ENCODE assay signal across 18 mouse cellular contexts in the genomic region with DNA sequence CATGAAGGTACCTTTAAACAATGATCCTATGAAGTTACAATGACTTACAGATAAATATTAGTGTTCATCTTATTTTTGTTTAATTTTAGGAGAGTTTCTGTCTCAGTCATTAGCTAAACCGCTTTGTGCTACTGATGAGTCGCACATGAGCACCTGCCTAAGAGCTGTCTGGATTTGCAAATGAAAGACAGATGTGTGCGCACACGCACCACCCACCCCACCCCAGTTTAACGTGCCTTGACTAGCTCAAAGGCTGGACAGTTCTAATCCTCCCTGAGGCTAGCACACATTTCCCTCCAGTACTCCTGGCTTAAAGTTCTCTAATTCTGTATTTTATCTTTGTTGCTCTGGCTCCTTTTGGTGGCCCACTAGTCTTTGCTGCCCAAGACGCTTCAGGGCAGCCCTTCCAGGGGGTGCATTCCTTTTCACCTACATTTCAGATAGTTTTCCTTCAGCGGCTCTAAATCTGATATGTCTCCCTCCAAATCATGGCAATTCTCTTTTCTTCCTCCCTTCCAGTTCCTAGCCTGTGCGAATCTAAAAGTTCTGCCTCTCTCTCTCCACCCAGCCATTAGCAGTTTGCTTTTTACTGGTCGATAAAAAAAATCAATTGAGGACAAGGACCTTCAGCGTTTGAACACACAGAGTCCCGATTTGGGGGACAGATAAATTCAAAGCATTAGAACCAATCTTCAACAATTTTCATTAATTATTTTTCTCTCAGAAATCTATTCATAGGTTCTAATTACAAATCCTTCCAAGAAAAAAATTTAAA. TPM values are rescaled to one million over a fixed set of nuclear protein-coding genes. Genes with fewer than 3 reads are reported as not detected.
DNase-seq lines count a peak whose midpoint lies in the region; ATAC-seq and TF ChIP-seq lines count a peak whose summit lies in the region.
"Had no signal": no experiment of that assay in that cellular context is flagged by ENCODE, and none has a peak within 500 bp of the region (broad histone marks: within the 10 kb centered on the region; RNA-seq: fewer than 3 reads in every experiment).

No protein-coding gene starts in this region.

- H3K4me3 ChIP-seq in kidney, embryonic 14.5 days (ENCODE audit: low read length): no peak overlapping the region
- H3K4me3 ChIP-seq: embryonic facial prominence, embryonic 12.5 days; heart, embryonic 10.5 days had no signal

- ATAC-seq in kidney, embryonic 14.5 days (ENCODE audit: low FRiP score, low TSS enrichment): no peak
- ATAC-seq: lung, postnatal 0 days had no signal

- H3K36me3 ChIP-seq in kidney, embryonic 14.5 days (ENCODE audit: control insufficient read depth, insufficient read depth, low read length): no peaks in the 10 kb centered on the region
- H3K36me3 ChIP-seq: embryonic facial prominence, embryonic 12.5 days; heart, embryonic 10.5 days had no signal

- WGBS in kidney, embryonic 14.5 days: 72% methylated on average over 11 of the region's 11 CpGs

- no peak overlapping the region for H3K9ac ChIP-seq in kidney, embryonic 14.5 days (ENCODE audit: low read depth, low read length)
- H3K9ac ChIP-seq: embryonic facial prominence, embryonic 12.5 days had no signal

- TF ChIP-seq POLR2A in brain, embryonic 14.5 days (IDR thresholded peaks at IDR 0.05; ENCODE audit: borderline replicate concordance, extremely low read depth, insufficient read depth, insufficient read length, poor library complexity, severe bottlenecking): no peak

- no peaks in the 10 kb centered on the region for H3K27me3 ChIP-seq in kidney, embryonic 14.5 days (ENCODE audit: control insufficient read depth, insufficient read depth, low read length)
- H3K27me3 ChIP-seq: embryonic facial prominence, embryonic 12.5 days had no signal

- H3K27ac ChIP-seq in kidney, embryonic 14.5 days (ENCODE audit: low read depth, low read length): peak overlapping the region; percentile 3; the same call in 1 of the 2 replicates
- H3K27ac ChIP-seq: embryonic facial prominence, embryonic 12.5 days; heart, embryonic 10.5 days; kidney, postnatal 0 days had no signal

- DNase-seq in kidney, postnatal 10 days: no peak
- DNase-seq in brain, embryonic 14.5 days (ENCODE audit: low read depth): peak; percentile 5
- peak; percentile 14 for DNase-seq in hindlimb bud, embryonic 11.5 days (ENCODE audit: extremely low spot score, low read depth, low spot score)
- peak; percentile 20 for DNase-seq in mesoderm, embryonic 11.5 days (ENCODE audit: low read depth, low spot score)
- no peak for DNase-seq in heart, postnatal 36 days
- DNase-seq in adipocyte (ENCODE audit: low spot score): no peak
- DNase-seq in kidney, postnatal 36 days: no peak
- DNase-seq: adrenal gland, adult 2 months; cerebellum, adult 8-10 months; heart, postnatal 4 days; spleen, adult 18-20 months; thymus, postnatal 36 days had no signal

- 0 out of 2 replicates have a peak, but pooled peaks cover 3% of the 10 kb centered on the region for H3K4me1 ChIP-seq in kidney, embryonic 14.5 days (ENCODE audit: control insufficient read depth, insufficient read depth, low read length)
- H3K4me1 ChIP-seq: heart, embryonic 10.5 days had no signal

- H3K4me2 ChIP-seq in kidney, embryonic 14.5 days (replicated peaks; ENCODE audit: low read depth, low read length): no peak overlapping the region
- H3K4me2 ChIP-seq: embryonic facial prominence, embryonic 12.5 days; midbrain, embryonic 11.5 days had no signal

- H3K9me3 ChIP-seq in kidney, embryonic 14.5 days (ENCODE audit: control insufficient read depth, low read length): no peaks in the 10 kb centered on the region
- H3K9me3 ChIP-seq: embryonic facial prominence, embryonic 12.5 days; heart, embryonic 10.5 days had no signal

- no peak for TF ChIP-seq CTCF in brain, embryonic 14.5 days (IDR thresholded peaks at IDR 0.05; ENCODE audit: borderline replicate concordance, extremely low read depth, insufficient read depth, insufficient read length)

- intact Hi-C loops in heart, postnatal 36 days (cut with DNase I): no loop called here

RNA-seq across cellular contexts. Expression of gene Scmh1, which starts 27.7 kb away (rescaled TPM):
- polyA plus RNA-seq in kidney, embryonic 14.5 days (2014; fragmentation: Nextera tagmentation; extraction: Ambion mirVana): 32.8 and 50.0 TPM in 2 replicates
- 94.9 and 123 TPM in 2 replicates for polyA plus RNA-seq in brain, embryonic 14.5 days (2012; rRNA removed)
- 10 to 100 TPM; 56.4 to 59.8 TPM for total RNA-seq in heart, postnatal 36 days (2021)

Comparison
In these comparisons a context has a peak if more than half of its experiments do, and no peak if none do; other contexts are left out.
1. DNase-seq: peak in brain, embryonic 14.5 days (single experiment), hindlimb bud, embryonic 11.5 days (single experiment) and mesoderm, embryonic 11.5 days (single experiment); none in kidney, postnatal 10 days (single experiment), heart, postnatal 36 days (0 of 2), adipocyte (single experiment) and kidney, postnatal 36 days (0 of 2).